Mouse (Mus musculus) C2C12 (cell line): ENCODE data around the gene Gm3047. TPM values are rescaled to one million over a fixed set of nuclear protein-coding genes. Genes with fewer than 3 reads are reported as not detected.
"Not testable (repeated sequence)": the region's sequence is repeated elsewhere in the genome, so short reads cannot be mapped to it uniquely, and the experiment has no call there.

Experiments
- H3K27me3 ChIP-seq: one replicate; pipeline ENCODE4 v1.6.1; 2011; ENCODE audit not compliant: control insufficient read depth, insufficient read depth, insufficient read length
- H3K36me3 ChIP-seq: one replicate; pipeline ENCODE4 v1.6.1; 2011; ENCODE audit not compliant: control insufficient read depth, insufficient read depth
- H3K4me3 ChIP-seq: one replicate; pipeline ENCODE4 v1.5.1; 2011; ENCODE audit warnings: mild to moderate bottlenecking, control low read depth; ENCODE audit not compliant: poor library complexity, insufficient read depth, severe bottlenecking
- H3K79me2 ChIP-seq: one replicate; pipeline ENCODE4 v1.6.1; 2011; ENCODE audit not compliant: control insufficient read depth, insufficient read depth
- H3K79me3 ChIP-seq: one replicate; pipeline ENCODE4 v1.6.1; 2011; ENCODE audit warnings: low read depth, control low read depth
- H3ac ChIP-seq: one replicate; pipeline ENCODE3; 2011; ENCODE audit warnings: low read depth; ENCODE audit not compliant: control insufficient read depth, insufficient read length
- long read RNA-seq, 2 experiments: library from polyadenylated mRNA; unstranded; transcript quantifications; one replicate each; pipeline ENCODE4 v2.0.0; 2019 to 2020
- polyA plus RNA-seq: library from polyadenylated mRNA; unstranded; fragments of >200 nt; fragmentation: generic; extraction: Trizol; gene quantifications from one replicate; pipeline ENCODE4 v1.2.1, GENCODE M21; 2012; ENCODE audit warnings: missing spikeins

Gene Gm3047
- not detected for polyA plus RNA-seq
- long read RNA-seq, experiment 1, result 0 reads
- long read RNA-seq, experiment 2, result 0 reads

- not testable (repeated sequence) for H3K27me3 ChIP-seq, H3K79me2 ChIP-seq, H3K36me3 ChIP-seq, H3K4me3 ChIP-seq, H3ac ChIP-seq, H3K79me3 ChIP-seq
Observed at GRCm38 (mm10) chr14:4555105-4555504, at the start of gene Gm3047. Gm3047 (plus strand) TSS chr14:4555405.

Other genes with a start within 250 kb of the Gm3047 start
- gene Gm3149, start 238.1 kb upstream of the Gm3047 start, polyA plus RNA-seq, result not detected
- gene 2610042L04Rik, start 220.6 kb upstream of the Gm3047 start, polyA plus RNA-seq, result not detected
- gene Gm3159, start 157.9 kb upstream of the Gm3047 start, polyA plus RNA-seq, result not detected
- not detected for gene Gm3164, start 140.0 kb upstream of the Gm3047 start, polyA plus RNA-seq
- not detected for gene Gm3173, start 124.4 kb upstream of the Gm3047 start, polyA plus RNA-seq
- gene Gm3182, start 73.7 kb upstream of the Gm3047 start, polyA plus RNA-seq, result not detected
- gene Gm8159, start 76.9 kb downstream of the Gm3047 start, polyA plus RNA-seq, result not detected
- gene Gm3239, start 108.8 kb downstream of the Gm3047 start, polyA plus RNA-seq, result not detected
- not detected for gene Gm7876, start 153.8 kb downstream of the Gm3047 start, polyA plus RNA-seq
- gene Gm3252, start 171.4 kb downstream of the Gm3047 start, polyA plus RNA-seq, result not detected
- not detected for gene Gm9602, start 220.9 kb downstream of the Gm3047 start, polyA plus RNA-seq